Mouse (Mus musculus): Measurements from ENCODE around the gene Gm3327.
"Not testable (repeated sequence)": the region's sequence is repeated elsewhere in the genome, so short reads cannot be mapped to it uniquely, and the experiment has no call there.

Gm3327 gene

GRCm38 (mm10) chr14:44123551-44123950 lies at the start of gene Gm3327:
Gene Gm3327 (plus strand): TSS chr14:44123851.
- not testable (repeated sequence) for DNase-seq

GRCm38 (mm10) chr14:44077785-44078341 lies 45.8 kb upstream of the Gm3327 start:
- DNase-seq: not testable (repeated sequence)

- not testable (repeated sequence) for DNase-seq
These were observed 37.1 kb upstream of the Gm3327 start for GRCm38 (mm10) chr14:44086588-44086987.

- not testable (repeated sequence) for DNase-seq
These were observed 36.1 kb upstream of the Gm3327 start for GRCm38 (mm10) chr14:44087535-44087934.

GRCm38 (mm10) chr14:44091524-44091923 lies 32.1 kb upstream of the Gm3327 start:
- DNase-seq: not testable (repeated sequence)

GRCm38 (mm10) chr14:44094445-44094844 lies 29.2 kb upstream of the Gm3327 start:
- DNase-seq: not testable (repeated sequence)

GRCm38 (mm10) chr14:44100030-44100429 lies 23.6 kb upstream of the Gm3327 start:
- not testable (repeated sequence) for DNase-seq

GRCm38 (mm10) chr14:44102354-44102753 lies 21.3 kb upstream of the Gm3327 start, which contains the start of gene Ear2:
Gene Ear2 (plus strand): TSS chr14:44102654.
- not testable (repeated sequence) for DNase-seq

- DNase-seq: no peak
These were observed 12.7 kb upstream of the Gm3327 start for GRCm38 (mm10) chr14:44110981-44111380.

All from cerebellum, postnatal 25 days (tissue).